Mouse (Mus musculus) heart, postnatal 0 days (tissue): ENCODE results near the gene Gpr84. TPM values are rescaled to one million over a fixed set of nuclear protein-coding genes. Genes with fewer than 3 reads are reported as not detected.

ENCODE experiments used
- ATAC-seq: fragments of 200-750 bp; cut with Nextera tagmentation; 2 replicates; pipeline ENCODE4 v1.8.0; 2017; ENCODE audit warnings: low read depth, moderate number of reproducible peaks, moderate library complexity; ENCODE audit not compliant: insufficient read depth
- DNase-seq: peaks from one replicate; pipeline ENCODE4 v3.0.0-alpha.2; 2016; ENCODE audit warnings: low spot score
- H3K27ac ChIP-seq: fragments of 300-500 bp; sonication (generic); 2 replicates; pipeline ENCODE4 v1.5.1; 2014; ENCODE audit warnings: low read depth, mild to moderate bottlenecking
- H3K27me3 ChIP-seq: fragments of 300-500 bp; sonication (generic); 2 replicates; pipeline ENCODE4 v1.6.1; 2014; ENCODE audit warnings: low read length, mixed read lengths; ENCODE audit not compliant: control insufficient read depth, insufficient read depth
- H3K36me3 ChIP-seq: fragments of 300-500 bp; sonication (generic); replicated peaks from 2 replicates; pipeline ENCODE4 v1.6.1; 2014; ENCODE audit warnings: low read length, mixed read lengths; ENCODE audit not compliant: control insufficient read depth, insufficient read depth
- H3K4me1 ChIP-seq: fragments of 300-500 bp; sonication (generic); 2 replicates; pipeline ENCODE4 v1.6.1; 2014; ENCODE audit warnings: antibody characterized with exemption; ENCODE audit not compliant: control insufficient read depth, insufficient read depth
- H3K4me2 ChIP-seq: fragments of 300-500 bp; sonication (generic); 2 replicates; pipeline ENCODE4 v1.6.1; 2014; ENCODE audit warnings: low read depth, mild to moderate bottlenecking, low read length, moderate library complexity
- H3K4me3 ChIP-seq: fragments of 300-500 bp; sonication (generic); 2 replicates; pipeline ENCODE4 v1.5.1; 2014; ENCODE audit warnings: low read depth, low read length
- H3K9ac ChIP-seq: fragments of 300-500 bp; sonication (generic); replicated peaks from 2 replicates; pipeline ENCODE4 v1.6.1; 2014; ENCODE audit warnings: low read depth, low read length, mixed read lengths
- H3K9me3 ChIP-seq: fragments of 300-500 bp; sonication (generic); replicated peaks from 2 replicates; pipeline ENCODE4 v1.6.1; 2016; ENCODE audit warnings: low read length; ENCODE audit not compliant: control insufficient read depth
- CTCF ChIP-seq: IDR thresholded peaks from 2 replicates; pipeline ENCODE4 v1.5.1; 2016; ENCODE audit warnings: antibody characterized with exemption, control low read depth, low read depth
- EP300 ChIP-seq: IDR thresholded peaks from 2 replicates; pipeline ENCODE4 v1.6.1; 2016; ENCODE audit warnings: antibody characterized with exemption, low read depth
- WGBS: fragments of 180-500 bp; shearing (Covaris S2); extraction: QIAGEN DNeasy Blood & Tissue Kit; methylation state at CpG from one replicate; pipeline ENCODE4 v1.1.7; 2014; 5-methylcytosine and 5-hydroxymethylcytosine counted together
- polyA plus RNA-seq: library from polyadenylated mRNA; unstranded; fragments of >200 nt; fragmentation: Nextera tagmentation; extraction: Ambion mirVana; gene quantifications from 2 replicates; pipeline ENCODE4 v1.2.1, GENCODE M21; 2015
- total RNA-seq: library from RNA; depleted of rRNA; stranded (reverse); fragments of >200 nt; gene quantifications from 2 replicates; pipeline ENCODE4 v1.2.3, GENCODE M21; 2014; ENCODE audit warnings: low replicate concordance

The Gpr84 gene
- total and polyA plus RNA-seq, 2 experiments from 2014 or later = 0.10 TPM; not detected in 1

- Histone ChIP-seq H3K4me3 (no peak overlapping the region), H3K27ac (peak overlapping the region; percentile 91), H3K27me3 (no peaks in the 10 kb centered on the region), H3K4me1 (peaks cover 45% of the 10 kb centered on the region), H3K9me3 (no peaks in the 10 kb centered on the region), H3K36me3 (peaks cover 60% of the 10 kb centered on the region), H3K9ac (no peak overlapping the region), H3K4me2 (no peak overlapping the region)
- TF ChIP-seq EP300 (no peak), CTCF (no peak)
- no peak for DNase-seq
- no peak for ATAC-seq
- WGBS = 43% methylated on average over 4 of the region's 4 CpGs
These were observed 45.7 kb upstream of the Gpr84 start for GRCm38 (mm10) chr15:103356130-103356529.

GRCm38 (mm10) chr15:103355420-103355819, 45.0 kb upstream of the Gpr84 start:
- peaks cover 68% of the 10 kb centered on the region for H3K36me3 ChIP-seq

GRCm38 (mm10) chr15:103354690-103355089, 44.3 kb upstream of the Gpr84 start:
- Histone ChIP-seq H3K4me3 (no peak overlapping the region), H3K4me1 (peaks cover 35% of the 10 kb centered on the region)
- WGBS = 49% methylated on average over 2 of the region's 2 CpGs

More at GRCm38 (mm10) chr15:103355420-103355819, 45.0 kb upstream of the Gpr84 start:
- TF ChIP-seq EP300 (peak; percentile 85), CTCF (no peak)
- H3K9ac ChIP-seq = no peak overlapping the region
- no peaks in the 10 kb centered on the region for H3K27me3 ChIP-seq
- WGBS = 27% methylated on average over 4 of the region's 4 CpGs
- no peak overlapping the region for H3K4me3 ChIP-seq
- DNase-seq = peak; percentile 95
- H3K4me1 ChIP-seq = peaks cover 42% of the 10 kb centered on the region
- no peak overlapping the region for H3K4me2 ChIP-seq
- H3K27ac ChIP-seq = peak overlapping the region; percentile 91
- no peaks in the 10 kb centered on the region for H3K9me3 ChIP-seq
- ATAC-seq = peak; percentile 85

GRCm38 (mm10) chr15:103353511-103354256, 43.3 kb upstream of the Gpr84 start:
- H3K4me3 ChIP-seq = no peak overlapping the region
- H3K9me3 ChIP-seq = no peaks in the 10 kb centered on the region
- H3K27me3 ChIP-seq = no peaks in the 10 kb centered on the region
- no peak for TF ChIP-seq EP300
- TF ChIP-seq CTCF = no peak
- ATAC-seq (no peak), DNase-seq (no peak)
- H3K36me3 ChIP-seq = peaks cover 85% of the 10 kb centered on the region
- no peak overlapping the region for H3K27ac ChIP-seq
- H3K4me2 ChIP-seq = no peak overlapping the region
- H3K4me1 ChIP-seq = peaks cover 25% of the 10 kb centered on the region
- WGBS = 91% methylated on average over 11 of the region's 11 CpGs
- H3K9ac ChIP-seq = no peak overlapping the region

More at GRCm38 (mm10) chr15:103354690-103355089, 44.3 kb upstream of the Gpr84 start:
- TF ChIP-seq EP300 (no peak), CTCF (no peak)
- no peaks in the 10 kb centered on the region for H3K27me3 ChIP-seq
- DNase-seq (no peak), ATAC-seq (no peak)
- H3K9ac ChIP-seq = no peak overlapping the region
- peak overlapping the region; percentile 91 for H3K27ac ChIP-seq
- H3K9me3 ChIP-seq = no peaks in the 10 kb centered on the region
- no peak overlapping the region for H3K4me2 ChIP-seq
- H3K36me3 ChIP-seq = peaks cover 75% of the 10 kb centered on the region

GRCm38 (mm10) chr15:103352856-103353255, 42.4 kb upstream of the Gpr84 start:
- no peak overlapping the region for H3K27ac ChIP-seq
- no peak for ATAC-seq
- peaks cover 17% of the 10 kb centered on the region for H3K4me1 ChIP-seq
- no peak overlapping the region for H3K4me3 ChIP-seq
- no peak overlapping the region for H3K4me2 ChIP-seq
- 27% methylated on average over 4 of the region's 4 CpGs for WGBS
- TF ChIP-seq EP300 (no peak), CTCF (peak; percentile 92)
- H3K9ac ChIP-seq = no peak overlapping the region
- DNase-seq = peak; percentile 74
- peaks cover 93% of the 10 kb centered on the region for H3K36me3 ChIP-seq
- no peaks in the 10 kb centered on the region for H3K27me3 ChIP-seq
- H3K9me3 ChIP-seq = no peaks in the 10 kb centered on the region

- no peak overlapping the region for H3K4me2 ChIP-seq
- WGBS = 8% methylated on average over 2 of the region's 2 CpGs
- peaks cover 88% of the 10 kb centered on the region for H3K36me3 ChIP-seq
- peak; percentile 82 for TF ChIP-seq CTCF
- no peak for TF ChIP-seq EP300
- peak; percentile 88 for DNase-seq
- H3K9me3 ChIP-seq = no peaks in the 10 kb centered on the region
- H3K27me3 ChIP-seq = no peaks in the 10 kb centered on the region
- no peaks in the 10 kb centered on the region for H3K4me1 ChIP-seq
- H3K27ac ChIP-seq = no peak overlapping the region
- H3K4me3 ChIP-seq = no peak overlapping the region
- ATAC-seq = peak; percentile 44; the same call in 1 of the 2 replicates
- no peak overlapping the region for H3K9ac ChIP-seq
These were observed 36.9 kb upstream of the Gpr84 start for GRCm38 (mm10) chr15:103347275-103347684.
